Mouse (Mus musculus) kidney, postnatal 14 days (tissue): ENCODE measurements around the gene Atp5g3.

Source experiments
- DNase-seq: peaks from one replicate; pipeline ENCODE4 v3.0.0; 2022; ENCODE audit warnings: mixed read lengths

Gene Atp5g3

DNA sequence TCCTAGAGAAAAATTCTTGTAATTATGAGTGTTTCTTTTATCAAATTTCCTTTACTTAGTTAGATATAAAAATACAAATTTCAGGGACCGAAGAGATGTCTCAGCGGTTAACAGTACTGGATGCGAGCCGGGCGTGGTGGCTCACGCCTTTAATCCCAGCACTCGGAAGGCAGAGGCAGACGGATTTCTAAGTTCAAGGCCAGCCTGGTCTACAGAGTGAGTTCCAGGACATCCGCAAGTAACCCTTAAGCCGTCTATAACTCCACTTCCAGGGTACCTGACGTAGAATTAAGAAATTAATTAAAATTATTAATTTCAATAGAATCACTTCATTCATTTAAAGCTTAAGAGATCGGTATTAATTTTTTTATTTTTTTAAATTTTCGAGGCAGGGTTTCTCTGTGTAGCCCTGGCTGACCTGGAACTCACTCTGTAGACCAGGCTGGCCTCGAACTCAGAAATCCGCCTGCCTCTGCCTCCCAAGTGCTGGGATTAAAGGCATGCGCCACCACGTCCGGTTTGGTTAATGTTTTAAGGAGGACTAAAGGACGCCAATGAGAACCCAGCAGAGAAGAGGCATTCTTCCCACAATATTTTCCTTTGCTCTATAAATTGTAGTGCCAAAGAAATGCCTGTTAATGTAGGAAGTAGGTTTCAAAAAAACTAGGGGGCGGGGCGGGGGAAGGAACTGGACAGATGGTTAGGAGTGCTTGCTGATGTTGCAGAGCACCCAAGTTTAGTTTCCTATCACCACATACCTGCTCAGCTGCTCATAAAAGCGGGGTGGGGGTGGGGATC is 17.5 kb downstream of the Atp5g3 start:
- no peak for DNase-seq

- peak; percentile 99 for DNase-seq
Measured at GRCm38 (mm10) chr2:73892464-73893296, 18.4 kb downstream of the Atp5g3 start, which contains the start of gene Atf2. Gene Atf2 (minus strand): TSS chr2:73892639.

GRCm38 (mm10) chr2:73891701-73892463 is 19.2 kb downstream of the Atp5g3 start:
- DNase-seq, result no peak

DNA sequence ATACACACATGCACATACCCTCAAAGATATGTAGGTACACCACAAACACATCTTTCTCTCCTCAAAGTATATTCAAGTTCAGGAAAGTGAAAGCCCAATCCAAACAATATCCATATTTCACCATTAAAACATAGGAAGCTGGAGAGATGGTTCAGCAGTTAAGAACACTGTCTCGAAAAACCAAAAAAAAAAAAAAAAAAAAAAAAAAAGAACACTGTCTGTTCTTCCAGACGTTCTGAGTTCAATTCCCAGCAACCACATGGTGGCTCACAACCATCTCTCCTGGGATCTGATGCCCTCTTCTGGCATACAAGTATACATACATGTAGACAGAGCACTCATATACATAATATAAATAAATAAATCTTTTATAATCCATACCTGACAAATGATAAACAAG is 25.1 kb downstream of the Atp5g3 start:
- no peak for DNase-seq

- DNase-seq, result no peak
Measured at GRCm38 (mm10) chr2:73877891-73878290, 33.2 kb downstream of the Atp5g3 start.

GRCm38 (mm10) chr2:73867764-73868487 is 43.2 kb downstream of the Atp5g3 start:
- peak; percentile 62 for DNase-seq

GRCm38 (mm10) chr2:73860046-73860624 is 51.0 kb downstream of the Atp5g3 start:
- no peak for DNase-seq
